Mouse (Mus musculus) small intestine, adult 2 months (tissue): ENCODE measurements at regions not wholly inside any gene's neighbourhood (a gene's known extent, or its start where the extent isn't known, plus 50 kb on each side); places are given as distances from the start of the nearest gene placed in this dataset.

ENCODE experiments used
- CTCF ChIP-seq: fragments of 200-500 bp; IDR thresholded peaks from 2 replicates; pipeline ENCODE4 v1.5.1; 2012; ENCODE audit warnings: low read depth, mild to moderate bottlenecking, control low read depth, inconsistent platforms, low read length, moderate library complexity, mixed read lengths; ENCODE audit not compliant: insufficient replicate concordance, insufficient read length; ENCODE audit errors: extremely low read depth
- POLR2A ChIP-seq: fragments of 200-500 bp; IDR thresholded peaks from 2 replicates; pipeline ENCODE4 v1.6.1; 2012; ENCODE audit warnings: low read depth, mild to moderate bottlenecking, control low read depth, inconsistent platforms, low read length, moderate library complexity

DNA sequence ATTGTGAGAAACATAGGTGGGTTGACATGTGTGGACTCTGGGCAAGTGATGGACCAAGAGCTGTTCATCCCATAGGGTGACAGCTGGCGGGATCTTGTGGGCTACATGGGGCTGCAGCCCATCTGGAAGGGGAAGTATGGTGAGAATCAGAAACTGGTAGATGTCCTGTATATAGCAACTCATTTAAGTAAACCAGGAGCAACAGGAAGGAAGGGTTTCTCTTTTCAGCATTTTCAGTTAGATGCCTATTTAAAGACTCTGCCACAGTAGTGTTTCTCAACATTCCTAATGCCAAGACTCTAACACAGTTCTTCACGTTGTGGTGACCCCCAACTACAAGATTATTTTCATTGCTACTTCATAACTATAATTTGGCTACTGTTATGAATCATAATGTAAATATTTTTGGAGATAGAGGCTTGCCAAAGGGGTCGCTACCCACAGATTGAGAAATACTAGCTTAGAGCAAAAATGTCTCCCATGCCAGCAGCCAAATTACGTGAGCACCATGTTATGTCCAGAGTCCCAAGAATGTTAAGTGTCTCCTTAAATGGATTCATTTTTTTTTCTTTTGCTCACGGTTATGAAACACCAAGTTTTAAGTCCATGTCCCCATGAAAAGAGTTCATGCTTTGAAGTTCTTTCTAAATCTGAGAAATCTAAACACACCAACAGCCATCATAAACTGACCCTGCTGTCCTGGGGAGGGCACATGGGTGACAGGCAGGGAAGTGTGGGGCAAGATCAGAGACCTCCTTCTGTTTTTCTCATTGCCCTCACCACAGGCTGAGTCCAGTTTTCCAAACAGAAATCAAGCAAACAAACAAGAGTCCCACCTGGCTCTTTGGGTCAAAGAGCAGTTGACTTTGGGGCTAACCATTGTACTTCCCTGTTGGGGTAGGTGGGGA is 62.3 kb upstream of the Ctla4 start:
- TF ChIP-seq POLR2A: no peak
- TF ChIP-seq CTCF: no peak
